18 mouse cellular contexts compared by ENCODE assay signal in the genomic region with DNA sequence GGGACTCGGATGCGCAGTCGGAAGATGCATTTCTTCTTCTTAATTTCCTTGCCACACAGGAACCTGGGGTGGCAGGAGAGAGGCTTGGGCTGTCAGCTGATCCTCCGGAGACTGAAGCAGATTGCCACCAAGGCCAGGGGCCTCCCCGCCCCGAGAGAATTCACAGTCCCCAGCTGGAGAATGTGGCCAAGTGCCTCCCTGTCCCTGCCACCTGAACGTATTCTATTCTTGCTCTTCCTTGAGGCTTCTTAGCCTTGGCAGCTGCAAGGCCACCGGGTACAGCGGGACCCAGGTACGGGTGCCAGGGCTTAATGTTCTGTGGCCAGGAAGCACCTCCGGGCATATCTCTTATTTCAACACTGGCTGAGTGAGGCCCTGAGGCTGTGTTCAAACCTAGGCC. TPM values are rescaled to one million over a fixed set of nuclear protein-coding genes. Genes with fewer than 3 reads are reported as not detected.
DNase-seq lines count a peak whose midpoint lies in the region.
"Had no signal": no experiment of that assay in that cellular context is flagged by ENCODE, and none has a peak within 500 bp of the region (broad histone marks: within the 10 kb centered on the region; RNA-seq: fewer than 3 reads in every experiment).

No protein-coding gene starts in this region.

- DNase-seq in cerebellum, adult 9-10 months: peak; percentile 18
- DNase-seq in cerebellum, adult 8-10 months: no peak
- peak; percentile 83 for DNase-seq in heart, adult 11 months
- DNase-seq in heart, postnatal 4 days: no peak
- peak; percentile 53 for DNase-seq in cerebellum, postnatal 14 days
- no peak for DNase-seq in Muller cell, postnatal 12 days (ENCODE audit: inconsistent ontology term)
- no peak for DNase-seq in thymus, adult 18-20 months
- DNase-seq: heart, adult 18-20 months; heart, postnatal 36 days; kidney, adult 8-10 months; kidney, postnatal 4 days; left cerebral cortex, postnatal 4 days; liver, postnatal 0 days; lung, postnatal 4 days; right cerebral cortex, adult 18-20 months; right cerebral cortex, postnatal 4 days; thymus, postnatal 4 days had no signal

RNA-seq across cellular contexts. Expression of gene Phf19, which starts 14.1 kb away (rescaled TPM):
- 1 to 10 TPM; 6.2 to 6.6 TPM for total RNA-seq in heart, postnatal 4 days (2021)

RNA-seq across cellular contexts. Expression of gene Psmd5, which starts 24.9 kb away (rescaled TPM):
- total RNA-seq in heart, postnatal 4 days (2021): 10 to 100 TPM; 17.1 to 17.7 TPM

RNA-seq across cellular contexts. Expression of gene Cutal, which starts 25.5 kb away (rescaled TPM):
- under 1 TPM; 0.41 to 0.90 TPM for total RNA-seq in heart, postnatal 4 days (2021)
- total RNA-seq: monocyte, adult 5-6 weeks had no signal

Comparison
In these comparisons a context has a peak if more than half of its experiments do, and no peak if none do; other contexts are left out.
1. DNase-seq: peak in cerebellum, adult 9-10 months (single experiment), heart, adult 11 months (single experiment) and cerebellum, postnatal 14 days (2 of 2); none in cerebellum, adult 8-10 months (single experiment), heart, postnatal 4 days (single experiment), Muller cell, postnatal 12 days (single experiment) and thymus, adult 18-20 months (0 of 2).